Mouse (Mus musculus) lung, embryonic 15.5 days (tissue): ENCODE results near the gene Gal3st2c. TPM values are rescaled to one million over a fixed set of nuclear protein-coding genes. Genes with fewer than 3 reads are reported as not detected.
"Not testable (repeated sequence)": the region's sequence is repeated elsewhere in the genome, so short reads cannot be mapped to it uniquely, and the experiment has no call there.

Experiments used
- ATAC-seq: fragments of 200-750 bp; cut with Nextera tagmentation; 2 replicates; pipeline ENCODE4 v1.8.0; 2017; ENCODE audit warnings: moderate number of reproducible peaks, borderline replicate concordance; ENCODE audit not compliant: low FRiP score, low TSS enrichment; ENCODE audit errors: extremely low read depth
- H3K27ac ChIP-seq: fragments of 300-500 bp; sonication (generic); 2 replicates; pipeline ENCODE4 v1.5.1; 2015; ENCODE audit warnings: moderate library complexity, mild to moderate bottlenecking, inconsistent platforms
- H3K27me3 ChIP-seq: fragments of 300-500 bp; sonication (generic); 2 replicates; pipeline ENCODE4 v1.6.1; 2015; ENCODE audit warnings: inconsistent platforms
- H3K36me3 ChIP-seq: fragments of 300-500 bp; sonication (generic); 2 replicates; pipeline ENCODE4 v1.6.1; 2015; ENCODE audit warnings: inconsistent platforms
- H3K4me1 ChIP-seq: fragments of 300-500 bp; sonication (generic); 2 replicates; pipeline ENCODE4 v1.6.1; 2015; ENCODE audit warnings: inconsistent platforms
- H3K4me2 ChIP-seq: fragments of 300-500 bp; sonication (generic); 2 replicates; pipeline ENCODE4 v1.6.1; 2015; ENCODE audit warnings: inconsistent platforms, mild to moderate bottlenecking, moderate library complexity
- H3K4me3 ChIP-seq: fragments of 300-500 bp; sonication (generic); 2 replicates; pipeline ENCODE4 v1.5.1; 2015; ENCODE audit warnings: mild to moderate bottlenecking, inconsistent platforms
- H3K9ac ChIP-seq: fragments of 300-500 bp; sonication (generic); 2 replicates; pipeline ENCODE4 v1.6.1; 2015; ENCODE audit warnings: inconsistent platforms
- H3K9me3 ChIP-seq: fragments of 300-500 bp; sonication (generic); 2 replicates; pipeline ENCODE4 v1.6.1; 2016; ENCODE audit warnings: inconsistent platforms
- WGBS: fragments of 180-500 bp; shearing (Covaris S2); methylation state at CpG from one replicate; pipeline ENCODE4 v1.1.7; 2015; 5-methylcytosine and 5-hydroxymethylcytosine counted together
- polyA plus RNA-seq: library from polyadenylated mRNA; unstranded; fragments of >200 nt; fragmentation: Nextera tagmentation; extraction: Ambion mirVana; gene quantifications from 2 replicates; pipeline ENCODE4 v1.2.1, GENCODE M21; 2015

The Gal3st2c gene
- polyA plus RNA-seq, 1 experiment from 2014 or later, result not detected

DNA sequence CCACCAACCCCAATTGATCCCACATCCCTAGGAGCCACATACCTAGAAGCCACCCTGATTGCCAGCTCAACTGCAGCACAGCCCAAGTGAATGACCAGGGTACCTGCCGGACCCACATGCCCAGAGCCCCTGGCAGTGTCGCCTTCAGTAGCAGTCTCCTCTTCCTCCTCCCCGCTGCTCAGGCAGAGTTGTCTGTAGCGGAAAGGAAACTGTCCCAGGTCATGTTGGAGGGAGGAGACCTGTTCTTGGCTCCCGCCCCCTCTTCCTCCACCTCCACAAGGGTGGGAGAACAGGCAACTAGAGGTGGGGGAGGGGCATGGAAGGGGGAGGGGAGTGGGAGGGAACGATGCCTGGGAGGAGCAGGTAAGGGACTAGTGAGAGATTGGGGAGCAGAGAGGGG, 62.1 kb downstream of the Gal3st2c start, which contains the start of gene Pdcd1:
Gene Pdcd1 (minus strand): TSS at position 181 of the 400 bp plus-strand sequence.
- no peak for ATAC-seq
- WGBS, result 38% methylated on average over 6 of the region's 6 CpGs
- H3K4me2 ChIP-seq, result no peak within 1 kb of the TSS
- no peaks in the 10 kb centered on the region for H3K4me1 ChIP-seq
- no peak within 1 kb of the TSS for H3K9ac ChIP-seq
- no peak within 1 kb of the TSS for H3K4me3 ChIP-seq
- no peaks in the 10 kb centered on the region for H3K27me3 ChIP-seq
- no peaks in the 10 kb centered on the region for H3K9me3 ChIP-seq
- no peak within 1 kb of the TSS for H3K27ac ChIP-seq
- H3K36me3 ChIP-seq, result no peaks in the 10 kb centered on the region

DNA sequence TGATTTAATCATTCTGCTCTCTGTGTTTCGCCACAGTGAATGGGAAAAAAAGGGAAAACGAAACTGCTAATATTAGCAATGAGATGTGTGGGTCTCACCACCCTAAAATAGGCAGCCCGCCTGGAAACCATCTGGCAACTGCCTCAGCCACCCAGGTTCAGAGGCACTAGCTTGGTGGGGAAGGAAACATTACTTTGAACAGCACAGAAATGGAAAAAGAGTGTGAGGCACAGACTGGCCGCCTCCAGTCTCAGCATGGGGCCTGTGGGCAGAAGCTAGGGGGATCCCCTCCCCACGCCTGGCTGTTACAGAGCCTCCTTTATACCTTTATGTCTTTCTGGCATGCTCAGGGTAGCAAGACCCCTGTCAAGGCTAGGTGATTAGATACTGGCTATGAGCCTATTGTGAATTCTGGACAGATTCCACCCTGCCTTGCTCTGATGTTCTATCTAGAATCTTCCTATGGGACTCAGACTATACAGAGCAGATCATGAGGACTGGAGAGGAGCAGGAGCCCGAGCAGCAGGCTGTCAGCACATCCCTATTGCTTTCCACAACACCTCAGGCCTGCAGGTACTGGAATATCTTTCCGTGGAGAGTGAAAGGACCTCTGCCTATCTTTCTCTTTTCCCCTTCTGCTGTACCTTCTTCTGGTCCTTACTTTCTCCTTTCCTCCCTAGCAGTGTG, 63.4 kb downstream of the Gal3st2c start:
- Histone ChIP-seq H3K4me3 (no peak overlapping the region), H3K36me3 (no peaks in the 10 kb centered on the region), H3K4me1 (no peaks in the 10 kb centered on the region), H3K9ac (no peak overlapping the region), H3K9me3 (no peaks in the 10 kb centered on the region), H3K27ac (no peak overlapping the region), H3K4me2 (no peak overlapping the region), H3K27me3 (no peaks in the 10 kb centered on the region)
- no peak for ATAC-seq
- WGBS, result 66% methylated on average over 7 of the region's 7 CpGs

DNA sequence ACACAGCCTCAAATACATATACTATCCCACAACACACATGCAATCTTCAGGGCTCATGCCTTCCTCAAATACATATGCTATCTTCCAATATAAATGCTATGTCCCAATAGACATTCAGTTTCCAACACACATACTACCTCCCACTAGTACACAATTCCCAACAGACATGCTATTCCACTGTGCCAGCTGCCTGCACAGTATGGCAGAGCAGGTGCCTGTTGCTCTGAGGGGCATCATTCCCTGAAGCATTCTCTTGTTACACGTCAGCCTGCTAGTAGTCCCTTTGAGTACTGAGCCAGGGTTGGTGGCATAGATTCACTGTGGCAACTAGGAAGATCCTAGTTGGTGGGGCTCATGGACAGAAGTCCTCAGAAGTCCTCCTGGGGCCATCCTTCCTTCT, 64.2 kb downstream of the Gal3st2c start:
- Histone ChIP-seq H3K4me3 (no peak overlapping the region), H3K27me3 (no peaks in the 10 kb centered on the region), H3K4me2 (no peak overlapping the region), H3K36me3 (no peaks in the 10 kb centered on the region), H3K27ac (no peak overlapping the region), H3K4me1 (no peaks in the 10 kb centered on the region), H3K9me3 (no peaks in the 10 kb centered on the region), H3K9ac (no peak overlapping the region)
- 72% methylated on average over 1 of the region's 1 CpGs for WGBS
- ATAC-seq, result no peak

DNA sequence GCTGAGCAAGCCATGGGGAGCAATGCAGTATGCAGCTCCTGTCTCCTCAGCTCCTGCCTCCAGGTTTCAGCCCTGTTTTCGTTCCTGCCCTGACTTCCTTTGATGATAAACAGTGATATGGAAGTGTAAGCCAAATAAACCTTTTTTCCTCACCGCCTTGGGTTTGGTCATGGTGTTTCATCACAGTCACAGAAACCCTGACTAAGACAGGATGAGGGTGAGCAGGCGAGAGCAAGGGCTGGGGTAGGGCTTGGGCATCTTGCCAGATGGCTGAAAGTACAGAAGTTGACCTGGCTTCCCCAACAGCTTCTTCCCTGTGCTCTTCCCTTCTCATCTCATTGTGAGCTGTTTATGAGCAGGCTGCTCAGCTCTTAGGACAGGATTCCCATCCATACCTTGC, 65.7 kb downstream of the Gal3st2c start:
- Histone ChIP-seq H3K27me3 (no peaks in the 10 kb centered on the region), H3K27ac (no peak overlapping the region), H3K9ac (no peak overlapping the region), H3K4me3 (no peak overlapping the region), H3K4me1 (no peaks in the 10 kb centered on the region), H3K36me3 (no peaks in the 10 kb centered on the region), H3K9me3 (no peaks in the 10 kb centered on the region), H3K4me2 (no peak overlapping the region)
- no peak for ATAC-seq
- 9% methylated on average over 3 of the region's 3 CpGs for WGBS

DNA sequence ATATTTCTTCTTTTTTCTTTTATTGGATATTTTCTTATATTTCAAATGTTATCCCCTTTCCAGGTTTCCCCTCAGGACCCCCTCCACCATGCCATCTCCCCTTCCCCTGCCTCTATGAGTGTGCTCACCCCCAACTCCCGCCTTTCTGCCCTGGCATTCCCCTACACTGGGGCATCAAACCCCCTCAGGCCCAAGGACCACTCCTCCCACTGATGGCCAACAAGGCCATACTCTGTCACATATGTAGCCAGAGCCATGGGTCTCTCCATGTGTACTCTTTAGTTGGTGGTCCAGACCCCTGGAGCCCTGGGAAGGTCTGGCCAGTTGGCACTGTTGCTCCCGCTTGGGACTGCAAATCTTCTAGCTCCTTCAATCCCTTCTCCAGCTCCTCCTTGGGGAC, 67.1 kb downstream of the Gal3st2c start:
- no peak overlapping the region for H3K9ac ChIP-seq
- no peaks in the 10 kb centered on the region for H3K27me3 ChIP-seq
- no peaks in the 10 kb centered on the region for H3K9me3 ChIP-seq
- no peak for ATAC-seq
- no peak overlapping the region for H3K27ac ChIP-seq
- H3K36me3 ChIP-seq, result no peaks in the 10 kb centered on the region
- no peaks in the 10 kb centered on the region for H3K4me1 ChIP-seq
- H3K4me3 ChIP-seq, result no peak overlapping the region
- 91% methylated on average over 2 of the region's 2 CpGs for WGBS
- H3K4me2 ChIP-seq, result no peak overlapping the region

DNA sequence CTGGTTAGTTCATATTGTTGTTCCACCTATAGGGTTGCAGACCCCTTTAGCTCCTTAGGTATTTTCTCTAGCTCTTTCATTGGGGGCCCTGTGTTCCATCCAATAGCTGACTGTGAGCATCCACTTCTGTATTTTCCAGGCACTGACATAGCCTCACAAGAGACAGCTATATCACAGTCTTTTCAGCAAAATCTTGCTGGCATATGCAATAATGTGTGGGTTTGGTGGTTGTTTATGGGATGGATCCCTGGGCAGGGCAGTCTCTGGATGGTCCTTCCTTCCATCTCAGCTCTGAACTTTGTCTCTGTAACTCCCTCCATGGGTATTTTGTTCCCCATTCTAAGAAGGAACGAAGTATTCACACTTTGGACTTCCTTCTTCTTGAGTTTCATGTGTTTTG, 68.0 kb downstream of the Gal3st2c start:
- ATAC-seq, result not testable (repeated sequence)
- WGBS, result 75% methylated on average over 1 of the region's 1 CpGs

More for the DNA sequence above, 68.0 kb downstream of the Gal3st2c start:
- not testable (repeated sequence) for H3K27ac ChIP-seq, H3K4me3 ChIP-seq, H3K4me2 ChIP-seq, H3K27me3 ChIP-seq, H3K4me1 ChIP-seq, H3K9ac ChIP-seq, H3K36me3 ChIP-seq, H3K9me3 ChIP-seq

Other genes starting within 250 kb of the Gal3st2c start
- 75.2 and 76.8 TPM in 2 replicates for gene Atg4b, start 239.0 kb upstream of the Gal3st2c start, polyA plus RNA-seq
- 46.6 and 50.9 TPM in 2 replicates for gene Thap4, start 235.6 kb upstream of the Gal3st2c start, polyA plus RNA-seq
- gene Dtymk, start 188.6 kb upstream of the Gal3st2c start, polyA plus RNA-seq, result 258 and 260 TPM in 2 replicates
- gene Ing5, start 186.5 kb upstream of the Gal3st2c start, polyA plus RNA-seq, result 20.6 and 22.3 TPM in 2 replicates
- 12.5 and 14.9 TPM in 2 replicates for gene D2hgdh, start 165.6 kb upstream of the Gal3st2c start, polyA plus RNA-seq
- gene Gal3st2, start 129.2 kb upstream of the Gal3st2c start, polyA plus RNA-seq, result 0.06 and 0.15 TPM in 2 replicates
- gene Gal3st2b, start 72.2 kb upstream of the Gal3st2c start, polyA plus RNA-seq, result 0.10 TPM in 1 of 2 replicates, not detected in the other
- gene Neu4, start 29.9 kb downstream of the Gal3st2c start, polyA plus RNA-seq, result not detected in 2 replicates
- 0.10 and 0.81 TPM in 2 replicates for gene Pdcd1, start 62.0 kb downstream of the Gal3st2c start, polyA plus RNA-seq